Mouse (Mus musculus): ENCODE measurements at regions not wholly inside any gene's neighbourhood (a gene's known extent, or its start where the extent isn't known, plus 50 kb on each side); places are given as distances from the start of the nearest gene placed in this dataset.

GRCm38 (mm10) chr5:103320341-103320740, 104.7 kb upstream of the Ptpn13 start:
- TF ChIP-seq CTCF (IDR thresholded peaks at IDR 0.05; ENCODE audit: control insufficient read depth, insufficient read depth, insufficient replicate concordance, low read depth, low read length) (no peak), POLR2A (IDR thresholded peaks at IDR 0.05; ENCODE audit: control insufficient read depth, low read depth, low read length) (no peak)

Measured in testis, adult 2 months (tissue).